Mouse (Mus musculus) kidney, embryonic 16.5 days (tissue): ENCODE measurements around the gene Rnf44. TPM values are rescaled to one million over a fixed set of nuclear protein-coding genes. Genes with fewer than 3 reads are reported as not detected.

Experiments
- ATAC-seq: fragments of 200-750 bp; cut with Nextera tagmentation; 2 replicates; pipeline ENCODE4 v1.8.0; 2017; ENCODE audit warnings: moderate TSS enrichment; ENCODE audit not compliant: low FRiP score, low TSS enrichment
- H3K27ac ChIP-seq: fragments of 300-500 bp; sonication (generic); 2 replicates; pipeline ENCODE4 v1.5.1; 2014; ENCODE audit warnings: low read length
- H3K27me3 ChIP-seq: fragments of 300-500 bp; sonication (generic); 2 replicates; pipeline ENCODE4 v1.6.1; 2014; ENCODE audit warnings: low read length, control low read depth, mixed read lengths; ENCODE audit not compliant: insufficient read depth
- H3K36me3 ChIP-seq: fragments of 300-500 bp; sonication (generic); 2 replicates; pipeline ENCODE4 v1.6.1; 2014; ENCODE audit warnings: low read length, control low read depth, mixed read lengths; ENCODE audit not compliant: insufficient read depth
- H3K4me1 ChIP-seq: fragments of 300-500 bp; sonication (generic); 2 replicates; pipeline ENCODE4 v1.6.1; 2014; ENCODE audit warnings: low read length, control low read depth, mixed read lengths; ENCODE audit not compliant: insufficient read depth
- H3K4me2 ChIP-seq: fragments of 300-500 bp; sonication (generic); replicated peaks from 2 replicates; pipeline ENCODE4 v1.6.1; 2014; ENCODE audit warnings: low read depth, low read length
- H3K4me3 ChIP-seq: fragments of 300-500 bp; sonication (generic); 2 replicates; pipeline ENCODE4 v1.5.1; 2014; ENCODE audit warnings: mild to moderate bottlenecking, low read length
- H3K9ac ChIP-seq: fragments of 300-500 bp; sonication (generic); replicated peaks from 2 replicates; pipeline ENCODE4 v1.6.1; 2014; ENCODE audit warnings: low read length
- H3K9me3 ChIP-seq: fragments of 300-500 bp; sonication (generic); 2 replicates; pipeline ENCODE4 v1.6.1; 2016; ENCODE audit warnings: low read length, control low read depth
- WGBS: fragments of 180-500 bp; shearing (Covaris S2); extraction: QIAGEN DNeasy Blood & Tissue Kit; methylation state at CpG from one replicate; pipeline ENCODE4 v1.1.7; 2014; 5-methylcytosine and 5-hydroxymethylcytosine counted together
- polyA plus RNA-seq: library from polyadenylated mRNA; unstranded; fragments of >200 nt; fragmentation: Nextera tagmentation; extraction: Ambion mirVana; gene quantifications from 2 replicates; pipeline ENCODE4 v1.2.1, GENCODE M21; 2015

The Rnf44 gene
- polyA plus RNA-seq, 1 experiment from 2014 or later, result 71.3 TPM

DNA sequence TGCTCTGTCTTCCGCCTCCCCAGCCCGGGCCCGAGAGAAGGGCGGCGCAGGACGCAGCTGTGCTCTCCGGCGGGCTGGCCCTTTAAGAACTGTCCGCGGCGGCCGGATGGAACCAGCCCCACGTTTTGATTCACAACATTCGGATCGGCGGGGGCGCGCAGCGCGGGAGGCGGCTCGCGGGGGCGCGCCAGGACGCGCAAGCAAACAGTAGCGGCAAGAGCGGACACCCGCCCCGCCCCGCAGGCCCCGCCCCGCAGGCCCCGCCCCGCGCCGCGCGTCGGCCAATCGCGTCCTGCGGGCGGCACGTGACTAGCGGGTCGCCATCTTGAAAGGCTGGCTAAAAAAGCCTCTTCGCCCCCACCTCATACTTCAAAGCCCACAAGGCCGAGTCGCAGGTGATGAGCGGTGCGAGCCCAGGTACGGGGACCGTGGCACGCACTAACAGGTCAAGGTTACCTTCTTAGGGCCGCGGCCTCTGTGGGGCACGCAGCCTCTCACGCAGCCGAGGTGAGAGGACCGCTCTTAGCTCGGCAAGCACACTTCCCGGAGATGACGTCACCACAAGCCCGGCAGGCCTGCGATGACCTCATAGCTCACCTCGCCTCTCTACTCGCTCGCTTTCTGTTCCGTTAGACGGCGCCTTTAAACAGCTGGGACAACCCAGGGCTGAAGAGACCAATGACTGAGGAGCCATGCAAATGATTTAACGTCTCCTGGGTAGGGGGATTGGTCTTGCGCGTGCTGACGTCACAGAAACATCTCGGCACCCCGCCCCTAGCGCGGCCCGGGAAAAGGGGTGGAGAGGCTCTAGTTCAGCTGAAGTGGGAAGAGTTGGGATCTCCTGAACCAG lies 5.9 kb downstream of the Rnf44 start:
- peak overlapping the region; percentile 99 for H3K4me3 ChIP-seq
- ATAC-seq, result peak; percentile 91
- H3K4me1 ChIP-seq, result peaks cover 45% of the 10 kb centered on the region
- no peaks in the 10 kb centered on the region for H3K27me3 ChIP-seq
- peak overlapping the region; percentile 97 for H3K9ac ChIP-seq
- no peaks in the 10 kb centered on the region for H3K9me3 ChIP-seq
- H3K36me3 ChIP-seq, result peaks cover 15% of the 10 kb centered on the region
- H3K27ac ChIP-seq, result peak overlapping the region; percentile 99
- WGBS, result under 1% methylated on average over 81 of the region's 82 CpGs
- peak overlapping the region; percentile 67 for H3K4me2 ChIP-seq

DNA sequence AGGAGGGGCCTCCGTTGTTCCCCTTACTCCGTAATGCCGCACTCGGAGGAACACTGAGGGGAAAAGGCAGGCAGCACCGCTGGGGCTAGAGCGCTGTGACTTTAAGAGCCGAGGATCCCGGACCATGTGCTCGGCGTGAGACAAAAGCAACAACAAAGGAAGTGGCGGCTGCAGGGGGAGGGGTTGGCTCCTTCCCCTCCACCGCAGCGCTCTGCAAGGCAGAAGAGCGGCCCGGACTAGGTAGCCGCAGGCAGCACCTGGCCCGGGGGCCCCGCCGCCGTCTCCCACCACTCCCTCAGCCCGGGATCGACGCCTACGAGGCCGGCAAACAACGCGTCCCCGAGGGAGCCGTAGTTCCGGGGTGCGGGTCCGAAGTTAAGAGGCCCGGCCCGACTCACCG lies 6.6 kb downstream of the Rnf44 start:
- peak overlapping the region; percentile 67 for H3K4me2 ChIP-seq
- under 1% methylated on average over 35 of the region's 35 CpGs for WGBS
- H3K36me3 ChIP-seq, result peaks cover 22% of the 10 kb centered on the region
- peak; percentile 73 for ATAC-seq
- peak overlapping the region; percentile 99 for H3K4me3 ChIP-seq
- peak overlapping the region; percentile 97 for H3K9ac ChIP-seq
- H3K27me3 ChIP-seq, result no peaks in the 10 kb centered on the region
- H3K27ac ChIP-seq, result peak overlapping the region; percentile 99
- no peaks in the 10 kb centered on the region for H3K9me3 ChIP-seq
- H3K4me1 ChIP-seq, result peaks cover 38% of the 10 kb centered on the region

DNA sequence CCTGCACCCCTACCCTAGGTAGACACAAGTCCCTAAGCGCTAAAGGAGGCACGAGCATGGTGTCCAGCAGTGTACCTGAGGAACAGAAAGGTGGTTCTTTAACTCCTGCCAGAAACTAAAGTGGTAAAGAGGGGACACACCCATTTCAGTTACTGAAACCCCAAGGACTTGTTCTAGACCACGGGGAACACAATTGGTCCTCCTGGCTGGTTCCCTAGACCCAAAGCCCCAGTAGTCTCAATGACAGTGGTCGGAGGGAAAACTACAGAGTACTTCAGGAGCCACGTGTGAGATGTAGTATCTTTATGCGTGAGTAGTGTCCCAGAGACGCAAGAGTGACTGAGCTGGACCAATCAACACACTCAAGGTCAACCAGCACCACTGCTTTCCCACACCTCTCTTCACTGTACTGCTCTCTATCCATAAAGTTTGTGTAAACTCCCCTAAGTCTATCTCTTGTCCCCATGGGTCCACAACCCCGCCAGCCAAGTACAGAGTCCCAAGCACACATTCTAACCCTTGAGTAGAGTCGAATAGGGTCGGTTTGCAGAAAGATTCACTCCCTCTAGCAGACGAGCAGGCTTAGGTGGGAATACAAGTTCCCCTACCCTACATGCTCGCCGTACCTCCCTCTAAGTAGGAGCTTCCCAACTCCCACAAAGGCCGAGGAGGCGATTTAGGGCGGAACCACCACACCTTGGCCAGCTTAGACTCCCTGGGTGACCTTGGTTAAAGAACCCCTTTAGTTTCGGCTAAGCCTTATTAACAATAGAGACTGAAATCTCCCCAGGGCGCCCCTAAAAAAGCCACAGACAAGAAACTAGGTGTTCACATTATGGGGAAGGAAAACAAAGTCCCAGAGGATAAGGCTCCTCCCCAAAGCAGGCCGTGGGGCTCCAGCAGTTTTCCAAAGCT lies 7.3 kb downstream of the Rnf44 start:
- Histone ChIP-seq H3K9ac (peak overlapping the region; percentile 97), H3K36me3 (peaks cover 29% of the 10 kb centered on the region), H3K27me3 (no peaks in the 10 kb centered on the region), H3K4me2 (peak overlapping the region; percentile 67), H3K4me3 (peak overlapping the region; percentile 99), H3K9me3 (no peaks in the 10 kb centered on the region), H3K4me1 (peaks cover 33% of the 10 kb centered on the region), H3K27ac (peak overlapping the region; percentile 99)
- ATAC-seq, result no peak
- 4% methylated on average over 19 of the region's 19 CpGs for WGBS

DNA sequence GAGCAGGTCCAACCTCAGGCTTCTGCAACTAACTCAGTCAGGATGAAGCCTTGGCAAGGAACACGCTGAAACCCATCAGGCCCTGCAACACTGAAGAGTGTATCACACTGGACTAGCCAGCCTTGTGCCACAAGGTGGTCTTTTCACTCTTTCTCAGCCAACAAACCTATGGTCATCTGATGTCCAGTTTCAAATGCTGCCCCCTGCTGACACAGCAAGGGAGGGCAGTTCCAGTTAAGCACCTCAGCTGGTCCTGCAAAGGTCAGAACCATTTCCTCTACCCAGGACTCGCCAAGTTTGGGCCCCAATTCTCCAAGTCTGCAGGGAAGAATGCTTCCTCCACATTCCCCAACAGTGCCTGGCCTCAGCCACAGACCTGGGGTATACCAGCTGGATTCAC lies 8.5 kb downstream of the Rnf44 start:
- peaks cover 42% of the 10 kb centered on the region for H3K36me3 ChIP-seq
- peak overlapping the region; percentile 99 for H3K4me3 ChIP-seq
- H3K27ac ChIP-seq, result 0 out of 2 replicates have a peak overlapping the region, but pooled peaks have one; percentile 16
- peak overlapping the region; percentile 67 for H3K4me2 ChIP-seq
- peak overlapping the region; percentile 97 for H3K9ac ChIP-seq
- H3K4me1 ChIP-seq, result peaks cover 30% of the 10 kb centered on the region
- no peaks in the 10 kb centered on the region for H3K27me3 ChIP-seq
- 34% methylated on average over 2 of the region's 2 CpGs for WGBS
- no peaks in the 10 kb centered on the region for H3K9me3 ChIP-seq
- ATAC-seq, result no peak

DNA sequence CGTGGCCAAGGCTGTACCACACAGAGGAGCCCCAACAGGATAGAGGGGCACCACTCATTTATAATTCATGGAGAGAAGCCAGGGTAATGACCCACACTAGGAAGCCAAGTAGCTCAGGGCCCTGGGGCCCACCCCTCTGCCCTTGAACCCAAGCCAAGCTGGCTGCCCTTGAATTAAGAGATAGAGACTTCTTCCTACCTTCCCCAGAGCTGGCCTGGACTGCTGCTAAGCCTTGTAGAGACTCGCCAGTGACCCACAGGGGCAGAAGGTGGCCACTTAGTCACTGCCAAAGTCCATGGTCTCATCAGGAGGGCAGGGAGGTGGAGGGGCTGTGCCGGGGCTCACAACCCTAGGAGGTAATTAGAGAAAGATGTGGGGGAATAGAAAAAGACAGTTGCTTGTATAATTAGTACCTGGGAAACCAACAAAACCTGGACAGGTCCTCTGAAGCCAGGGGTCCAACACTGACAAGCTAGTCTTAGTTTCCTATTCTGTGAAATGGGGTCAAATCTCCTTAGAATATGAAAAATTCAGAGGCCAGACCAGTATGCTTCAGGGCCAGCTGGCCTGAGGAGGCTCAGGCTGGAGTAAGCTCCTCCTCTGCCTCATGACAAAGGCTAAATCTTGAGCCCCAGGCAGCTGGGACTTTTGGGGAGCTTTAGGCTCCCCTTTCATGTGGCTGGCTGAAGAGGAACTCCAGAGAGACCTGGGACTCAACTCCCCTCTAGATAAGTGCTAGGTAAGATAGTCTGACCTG lies 9.4 kb downstream of the Rnf44 start:
- Histone ChIP-seq H3K4me2 (peak overlapping the region; percentile 67; the same call in 1 of the 2 replicates), H3K9me3 (no peaks in the 10 kb centered on the region), H3K27ac (0 out of 2 replicates have a peak overlapping the region, but pooled peaks have one; percentile 16), H3K4me1 (peaks cover 30% of the 10 kb centered on the region), H3K9ac (peak overlapping the region; percentile 9), H3K4me3 (peak overlapping the region; percentile 7; the same call in 1 of the 2 replicates), H3K27me3 (no peaks in the 10 kb centered on the region), H3K36me3 (peaks cover 48% of the 10 kb centered on the region)
- ATAC-seq, result no peak
- WGBS, result 63% methylated on average over 3 of the region's 3 CpGs

DNA sequence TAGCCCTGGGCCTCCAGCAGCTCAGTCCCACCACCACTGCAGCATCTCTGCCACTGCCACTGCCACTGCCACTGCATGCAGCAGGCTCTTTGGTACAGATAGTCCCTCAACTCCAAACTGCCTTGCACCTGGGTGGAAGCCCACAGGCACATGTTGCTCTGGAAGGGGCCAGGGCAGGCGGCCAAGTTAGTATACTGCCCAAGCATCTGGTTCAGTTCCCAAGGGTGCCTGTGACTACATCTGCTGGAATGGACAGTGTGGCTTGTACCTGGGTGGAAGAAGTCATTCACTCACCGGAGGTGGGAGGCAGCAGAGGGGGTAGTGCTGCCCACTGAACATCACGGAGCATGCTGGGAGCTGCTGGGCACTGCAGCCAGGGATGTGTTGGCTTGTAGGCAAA lies 10.4 kb downstream of the Rnf44 start:
- no peak overlapping the region for H3K27ac ChIP-seq
- 92% methylated on average over 3 of the region's 3 CpGs for WGBS
- H3K27me3 ChIP-seq, result no peaks in the 10 kb centered on the region
- ATAC-seq, result no peak
- H3K9me3 ChIP-seq, result no peaks in the 10 kb centered on the region
- no peak overlapping the region for H3K4me3 ChIP-seq
- peaks cover 24% of the 10 kb centered on the region for H3K4me1 ChIP-seq
- no peak overlapping the region for H3K4me2 ChIP-seq
- H3K9ac ChIP-seq, result no peak overlapping the region
- peaks cover 57% of the 10 kb centered on the region for H3K36me3 ChIP-seq

DNA sequence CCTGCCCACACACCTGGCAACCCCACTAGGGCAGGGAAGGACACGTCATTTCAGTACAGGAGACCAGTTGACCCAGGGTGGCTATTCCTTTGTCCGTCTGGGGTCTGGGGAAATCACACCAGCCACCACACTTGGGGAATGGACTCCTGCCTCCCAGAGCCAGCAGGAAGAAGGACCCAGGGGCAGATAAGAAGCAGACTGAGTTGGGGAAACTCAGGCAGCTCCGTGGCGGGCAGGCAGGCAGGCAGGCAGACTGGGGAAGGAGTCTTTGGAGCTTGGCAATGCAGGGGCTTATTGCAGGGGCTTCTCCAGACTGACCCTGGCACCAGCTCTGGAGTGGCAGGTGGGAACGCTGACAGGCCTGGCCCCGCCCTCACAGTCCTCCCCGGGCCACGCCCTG lies 12.4 kb downstream of the Rnf44 start:
- H3K4me2 ChIP-seq, result no peak overlapping the region
- H3K4me3 ChIP-seq, result no peak overlapping the region
- H3K36me3 ChIP-seq, result peaks cover 57% of the 10 kb centered on the region
- ATAC-seq, result no peak
- H3K9ac ChIP-seq, result no peak overlapping the region
- peaks cover 25% of the 10 kb centered on the region for H3K4me1 ChIP-seq
- WGBS, result 84% methylated on average over 8 of the region's 8 CpGs
- no peaks in the 10 kb centered on the region for H3K27me3 ChIP-seq
- H3K27ac ChIP-seq, result no peak overlapping the region
- H3K9me3 ChIP-seq, result no peaks in the 10 kb centered on the region

DNA sequence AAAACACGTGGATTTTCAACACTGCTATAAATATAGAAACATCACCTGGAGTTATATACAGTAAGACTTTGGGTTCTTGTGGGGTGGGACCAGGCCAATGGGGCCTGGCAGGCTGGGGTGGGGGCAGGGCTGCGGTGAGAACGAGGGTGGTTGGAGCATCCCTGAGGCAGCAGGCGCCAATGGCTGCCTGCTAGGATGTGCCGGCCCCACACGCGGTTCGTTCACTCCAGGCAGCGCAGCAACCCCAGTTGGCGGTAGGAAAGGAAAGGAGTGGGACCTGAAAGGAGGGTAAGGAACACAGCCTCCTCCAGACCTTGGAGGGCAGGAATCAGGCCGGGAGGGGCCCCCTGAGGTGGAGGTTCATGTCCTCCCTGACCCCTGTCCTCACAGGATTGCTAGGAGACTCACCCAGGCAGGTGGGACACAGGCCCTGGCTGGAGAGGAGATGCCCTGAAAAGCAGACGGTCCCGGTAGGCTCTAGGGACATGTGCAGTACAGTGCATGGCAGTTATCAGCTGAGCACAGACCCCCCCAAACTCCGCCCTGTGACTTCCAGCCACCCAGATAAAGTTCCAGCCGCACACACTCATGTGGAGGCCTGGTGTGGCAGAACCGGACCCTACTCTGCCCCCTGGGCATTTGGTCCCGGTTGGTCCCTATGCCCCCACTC lies 13.4 kb downstream of the Rnf44 start:
- no peak for ATAC-seq
- Histone ChIP-seq H3K36me3 (peaks cover 57% of the 10 kb centered on the region), H3K27ac (no peak overlapping the region), H3K4me2 (no peak overlapping the region), H3K4me3 (no peak overlapping the region), H3K4me1 (peaks cover 15% of the 10 kb centered on the region), H3K9me3 (no peaks in the 10 kb centered on the region), H3K9ac (no peak overlapping the region), H3K27me3 (no peaks in the 10 kb centered on the region)
- 80% methylated on average over 17 of the region's 17 CpGs for WGBS

DNA sequence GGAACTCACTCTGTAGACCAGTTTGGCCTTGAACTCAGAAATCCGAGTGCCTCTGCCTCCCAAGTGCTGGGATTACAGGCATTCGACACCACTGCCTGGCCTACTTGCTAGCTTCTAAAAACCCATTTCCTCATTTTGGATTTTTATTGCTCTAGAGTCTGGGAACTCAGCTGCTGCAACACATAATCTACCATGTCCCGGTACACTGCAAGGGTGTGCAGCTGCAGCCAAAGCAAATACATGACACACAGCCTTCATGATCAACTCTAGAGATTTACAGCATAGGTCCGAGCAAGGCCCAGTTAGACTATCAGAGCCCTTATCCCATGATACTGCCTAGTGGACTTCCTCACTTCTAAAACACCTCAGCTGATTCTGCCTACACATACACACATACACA lies 15.4 kb downstream of the Rnf44 start:
- Histone ChIP-seq H3K9ac (no peak overlapping the region), H3K36me3 (peaks cover 46% of the 10 kb centered on the region), H3K9me3 (no peaks in the 10 kb centered on the region), H3K4me1 (0 out of 2 replicates have a peak, but pooled peaks cover 3% of the 10 kb centered on the region), H3K27ac (no peak overlapping the region), H3K4me3 (no peak overlapping the region), H3K27me3 (no peaks in the 10 kb centered on the region), H3K4me2 (no peak overlapping the region)
- ATAC-seq, result no peak
- WGBS, result 45% methylated on average over 4 of the region's 4 CpGs
